Mouse (Mus musculus) limb, embryonic 14.5 days (tissue): Measurements from ENCODE around the gene Sash1. TPM values are rescaled to one million over a fixed set of nuclear protein-coding genes. Genes with fewer than 3 reads are reported as not detected.

Experiments used
- ATAC-seq: fragments of 200-750 bp; cut with Nextera tagmentation; 2 replicates; pipeline ENCODE4 v1.8.0; 2017; ENCODE audit warnings: low read depth, moderate number of reproducible peaks, moderate TSS enrichment; ENCODE audit not compliant: low FRiP score
- DNase-seq: peaks from one replicate; pipeline ENCODE4 v3.0.0-alpha.2; 2015; ENCODE audit warnings: low spot score
- H3K27ac ChIP-seq: fragments of 300-500 bp; sonication (generic); replicated peaks from 2 replicates; pipeline ENCODE4 v1.5.1; 2014; ENCODE audit warnings: low read depth, mild to moderate bottlenecking, low read length, moderate library complexity, mixed read lengths
- H3K27me3 ChIP-seq: fragments of 300-500 bp; sonication (generic); 2 replicates; pipeline ENCODE4 v1.6.1; 2014; ENCODE audit warnings: low read length, mixed read lengths; ENCODE audit not compliant: control insufficient read depth, insufficient read depth
- H3K36me3 ChIP-seq: fragments of 300-500 bp; sonication (generic); 2 replicates; pipeline ENCODE4 v1.6.1; 2014; ENCODE audit warnings: mild to moderate bottlenecking, low read length, moderate library complexity, mixed read lengths; ENCODE audit not compliant: control insufficient read depth, insufficient read depth
- H3K4me1 ChIP-seq: fragments of 300-500 bp; sonication (generic); 2 replicates; pipeline ENCODE4 v1.6.1; 2014; ENCODE audit warnings: antibody characterized with exemption, low read length, mixed read lengths; ENCODE audit not compliant: control insufficient read depth, insufficient read depth
- H3K4me2 ChIP-seq: fragments of 300-500 bp; sonication (generic); replicated peaks from 2 replicates; pipeline ENCODE4 v1.6.1; 2014; ENCODE audit warnings: low read depth, mild to moderate bottlenecking, low read length, moderate library complexity; ENCODE audit not compliant: severe bottlenecking
- H3K4me3 ChIP-seq: fragments of 300-500 bp; sonication (generic); replicated peaks from 2 replicates; pipeline ENCODE4 v1.5.1; 2014; ENCODE audit warnings: low read length
- H3K9ac ChIP-seq: fragments of 300-500 bp; sonication (generic); 2 replicates; pipeline ENCODE4 v1.6.1; 2014; ENCODE audit warnings: mild to moderate bottlenecking, low read depth, low read length, moderate library complexity; ENCODE audit not compliant: severe bottlenecking
- H3K9me3 ChIP-seq: fragments of 300-500 bp; sonication (generic); 2 replicates; pipeline ENCODE4 v1.6.1; 2016; ENCODE audit warnings: low read length; ENCODE audit not compliant: control insufficient read depth
- POLR2A ChIP-seq: fragments of 200-500 bp; IDR thresholded peaks from 2 replicates; pipeline ENCODE4 v1.8.0; 2012; ENCODE audit warnings: inconsistent platforms, mild to moderate bottlenecking, moderate library complexity, borderline replicate concordance; ENCODE audit not compliant: insufficient read depth, insufficient read length; ENCODE audit errors: extremely low read depth
- WGBS: fragments of 180-500 bp; shearing (Covaris S2); extraction: QIAGEN DNeasy Blood & Tissue Kit; methylation state at CpG from one replicate; pipeline ENCODE4 v1.1.7; 2014; 5-methylcytosine and 5-hydroxymethylcytosine counted together
- polyA plus RNA-seq, 2 experiments: library from polyadenylated mRNA; depleted of rRNA in 1 of 2; stranded (reverse) in 1 of 2; unstranded in 1 of 2; fragments of >200 nt; fragmentation: Nextera tagmentation in 1 of 2; extraction: Ambion mirVana in 1 of 2; gene quantifications; 2 replicates each; pipeline versions ENCODE4 v1.2.1 to v1.2.3; 2012 to 2014

Gene Sash1
- polyA plus RNA-seq (2012; rRNA removed): 21.5 and 21.7 TPM in 2 replicates
- 8.1 and 8.8 TPM in 2 replicates for polyA plus RNA-seq (2014; fragmentation: Nextera tagmentation; extraction: Ambion mirVana)

DNA sequence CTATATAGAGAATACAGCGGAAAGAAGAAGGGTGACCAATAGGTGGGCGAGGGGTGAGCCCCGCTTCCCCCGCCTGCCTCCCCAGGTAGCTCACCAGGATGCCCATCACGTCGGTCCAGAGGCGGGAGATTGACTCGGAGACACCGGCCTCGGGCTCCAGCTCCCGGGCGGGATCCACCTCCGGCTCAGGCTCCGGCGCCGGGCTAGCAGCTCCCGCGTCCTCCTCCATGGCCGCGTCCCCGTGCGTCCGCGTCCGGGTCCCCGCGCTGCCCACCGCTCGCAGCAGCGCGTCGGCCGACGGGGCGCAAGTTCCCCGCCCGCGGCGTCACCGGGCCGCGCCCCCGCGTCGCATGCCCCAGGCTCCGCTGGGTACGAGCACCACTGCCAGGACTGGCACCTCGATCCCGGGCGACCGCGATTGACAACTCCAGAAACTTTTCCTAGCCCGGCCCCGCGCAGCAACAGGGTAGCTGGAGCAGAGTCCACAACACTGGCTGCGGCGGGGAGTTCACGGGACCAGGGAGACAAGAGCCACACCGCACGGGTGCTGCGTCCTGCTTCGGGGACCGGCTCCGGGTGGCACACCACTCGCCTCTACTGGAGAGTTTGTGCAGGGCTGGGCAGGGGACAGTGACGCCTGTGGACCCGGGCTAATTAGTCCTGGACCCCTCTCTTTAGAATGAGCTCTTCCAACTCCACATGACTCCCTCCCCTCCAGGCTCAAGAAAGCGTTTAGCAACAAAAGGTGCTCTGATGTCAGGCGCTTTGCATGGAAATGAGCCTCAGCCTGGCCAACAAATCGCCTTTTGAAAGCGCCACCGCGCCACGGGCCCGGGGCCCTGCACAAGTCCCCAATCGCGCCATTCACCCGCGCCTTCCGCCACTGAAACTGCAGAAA, at the start of gene Sash1:
TSS of gene Sash1 (minus strand) at position 441 of the 898 bp plus-strand sequence.
- Histone ChIP-seq H3K4me1 (peaks cover 13% of the 10 kb centered on the region), H3K27me3 (no peaks in the 10 kb centered on the region), H3K9ac (peak within 1 kb of the TSS; percentile 85), H3K4me2 (peak within 1 kb of the TSS; percentile 77), H3K9me3 (no peaks in the 10 kb centered on the region), H3K36me3 (no peaks in the 10 kb centered on the region), H3K4me3 (peak within 1 kb of the TSS; percentile 83), H3K27ac (peak within 1 kb of the TSS; percentile 96)
- WGBS: under 1% methylated on average over 64 of the region's 80 CpGs
- DNase-seq (peak; percentile 76), ATAC-seq (peak; percentile 92)
- TF ChIP-seq POLR2A: peak; percentile 69; the same call in 1 of the 2 replicates

DNA sequence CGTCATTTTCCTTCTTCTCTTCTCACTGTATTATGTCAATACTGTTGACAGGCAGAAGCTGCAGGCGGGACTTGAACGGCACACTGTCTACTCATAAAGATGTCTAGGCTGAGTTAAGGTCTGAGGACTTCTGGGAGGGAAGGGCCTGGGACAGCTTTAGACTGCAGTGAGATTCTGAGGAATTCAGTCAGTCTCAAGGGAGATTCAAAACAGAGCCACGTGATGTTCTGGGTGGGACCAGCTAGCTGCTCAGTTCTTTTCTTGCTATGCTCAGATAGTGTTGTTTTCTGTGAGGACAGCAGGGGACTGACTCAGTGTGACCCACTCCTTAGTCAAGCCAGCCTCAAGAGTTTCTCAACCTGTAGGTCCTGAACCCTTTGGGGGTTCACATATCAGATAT, 49.7 kb upstream of the Sash1 start:
- ATAC-seq (no peak), DNase-seq (no peak)
- 61% methylated on average over 4 of the region's 4 CpGs for WGBS
- TF ChIP-seq POLR2A: no peak
- H3K4me1 ChIP-seq: no peaks in the 10 kb centered on the region; the same call in 1 of the 2 replicates
- H3K9ac ChIP-seq: no peak overlapping the region
- no peak overlapping the region for H3K4me2 ChIP-seq
- H3K4me3 ChIP-seq: no peak overlapping the region
- no peak overlapping the region for H3K27ac ChIP-seq
- no peaks in the 10 kb centered on the region for H3K9me3 ChIP-seq
- H3K36me3 ChIP-seq: no peaks in the 10 kb centered on the region
- no peaks in the 10 kb centered on the region for H3K27me3 ChIP-seq

- TF ChIP-seq POLR2A: no peak
- 75% methylated on average over 10 of the region's 10 CpGs for WGBS
- ATAC-seq: no peak
Measured at GRCm38 (mm10) chr10:8933451-8934372, 47.8 kb upstream of the Sash1 start.

DNA sequence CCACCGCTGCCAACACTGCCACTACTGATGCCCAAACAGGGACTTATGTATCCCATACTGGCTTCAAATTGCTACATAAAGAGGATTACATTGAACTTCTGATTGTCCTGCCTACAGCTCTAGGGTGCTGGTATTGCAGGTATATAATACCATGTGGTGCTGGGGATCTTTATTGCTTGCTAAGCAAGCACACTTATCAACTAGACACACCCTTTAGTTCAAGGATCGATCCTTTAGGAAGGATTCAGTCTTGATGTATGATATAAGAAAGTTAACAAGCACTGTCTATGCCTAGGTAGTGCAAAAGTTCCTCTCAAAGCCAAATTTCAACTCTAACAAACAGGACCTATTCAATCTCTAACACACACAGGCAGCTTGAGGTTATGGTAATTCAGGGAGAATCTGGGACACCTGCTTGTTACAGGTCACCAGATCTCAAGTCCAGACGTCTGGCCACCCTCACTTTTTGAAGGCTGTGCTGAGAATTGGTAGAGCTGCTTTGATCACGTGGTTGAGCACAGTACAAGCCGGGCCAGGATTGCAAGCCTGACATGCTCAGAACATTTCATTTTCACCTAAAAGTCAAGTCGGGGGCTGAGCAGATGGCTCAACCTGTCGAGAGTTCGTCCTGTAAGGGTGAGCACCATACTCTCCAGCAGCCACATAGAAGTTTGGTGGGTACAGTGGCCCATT, 45.8 kb upstream of the Sash1 start:
- no peaks in the 10 kb centered on the region for H3K27me3 ChIP-seq
- no peak overlapping the region for H3K4me2 ChIP-seq
- H3K27ac ChIP-seq: no peak overlapping the region
- TF ChIP-seq POLR2A: no peak
- whole genome bisulfite sequencing: 80% methylated on average over 8 of the region's 8 CpGs
- peaks cover 4% of the 10 kb centered on the region; the same call in 1 of the 2 replicates for H3K4me1 ChIP-seq
- no peak overlapping the region for H3K4me3 ChIP-seq
- ATAC-seq (no peak), DNase-seq (no peak)
- H3K9me3 ChIP-seq: no peaks in the 10 kb centered on the region
- no peaks in the 10 kb centered on the region for H3K36me3 ChIP-seq
- H3K9ac ChIP-seq: no peak overlapping the region

More at GRCm38 (mm10) chr10:8933451-8934372, 47.8 kb upstream of the Sash1 start:
- Histone ChIP-seq H3K9ac (no peak overlapping the region), H3K27me3 (no peaks in the 10 kb centered on the region), H3K4me3 (no peak overlapping the region), H3K27ac (no peak overlapping the region), H3K4me2 (no peak overlapping the region), H3K9me3 (no peaks in the 10 kb centered on the region), H3K4me1 (no peaks in the 10 kb centered on the region; the same call in 1 of the 2 replicates), H3K36me3 (no peaks in the 10 kb centered on the region)
- DNase-seq: no peak

- Histone ChIP-seq H3K4me1 (peaks cover 4% of the 10 kb centered on the region; the same call in 1 of the 2 replicates), H3K9ac (no peak overlapping the region), H3K36me3 (no peaks in the 10 kb centered on the region), H3K4me2 (no peak overlapping the region), H3K27ac (no peak overlapping the region), H3K27me3 (no peaks in the 10 kb centered on the region), H3K9me3 (no peaks in the 10 kb centered on the region), H3K4me3 (no peak overlapping the region)
- no peak for ATAC-seq
- no peak for TF ChIP-seq POLR2A
- no peak for DNase-seq
Measured at GRCm38 (mm10) chr10:8930672-8931071, 44.8 kb upstream of the Sash1 start.
